Mouse (Mus musculus) forelimb bud, embryonic 11.5 days (tissue): Measurements from ENCODE around the gene Rabgef1.
A peak's percentile ranks its signal among the peaks of the same experiment; 100 is the strongest.

Experiments used
- DNase-seq: peaks from one replicate; pipeline ENCODE4 v3.0.0-alpha.2; 2012; ENCODE audit warnings: low read depth, low spot score

Gene Rabgef1

GRCm38 (mm10) chr5:130171423-130171954 is at the start of gene Rabgef1:
Gene Rabgef1 (plus strand): TSS chr5:130171798.
- peak; percentile 86 for DNase-seq

DNA sequence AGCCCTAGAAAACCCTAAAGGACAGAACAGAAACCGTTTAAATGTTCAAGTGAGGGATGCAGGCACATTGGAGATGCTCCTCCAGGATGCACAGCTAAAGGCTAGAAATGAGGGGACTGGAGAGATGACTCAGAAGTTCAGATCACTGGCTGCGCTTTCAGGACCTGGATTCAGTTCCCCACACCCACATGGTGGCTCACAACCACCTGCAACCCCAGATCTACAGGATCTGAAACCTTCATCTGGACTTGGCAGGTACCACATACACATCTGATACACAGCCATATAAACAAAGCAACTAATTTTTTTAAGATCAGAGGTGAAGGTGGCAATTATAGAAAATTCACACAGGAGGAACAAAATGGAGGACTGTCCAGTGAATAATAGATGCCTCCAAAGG is 49.2 kb upstream of the Rabgef1 start:
- no peak for DNase-seq

DNA sequence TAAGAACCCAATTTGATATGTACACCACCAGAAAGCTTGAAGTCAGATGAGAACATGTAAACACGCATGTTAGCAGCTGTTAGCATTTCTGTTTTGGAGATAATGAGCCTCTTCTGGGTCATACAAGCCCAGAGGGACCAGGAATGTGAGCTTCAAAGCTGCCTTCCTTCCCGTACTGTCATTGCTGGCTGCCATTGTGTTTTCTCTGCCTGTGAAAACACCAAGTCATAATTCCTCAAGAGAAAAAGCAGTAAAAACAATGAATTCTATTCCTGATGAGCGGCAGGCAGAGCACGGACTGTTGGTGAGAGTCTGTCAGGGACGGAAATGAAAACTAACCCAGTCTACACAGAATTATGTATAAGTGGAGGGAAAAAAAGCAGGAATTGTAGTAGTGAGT is 47.3 kb upstream of the Rabgef1 start:
- no peak for DNase-seq

GRCm38 (mm10) chr5:130128686-130129523 is 42.7 kb upstream of the Rabgef1 start:
- no peak for DNase-seq

DNA sequence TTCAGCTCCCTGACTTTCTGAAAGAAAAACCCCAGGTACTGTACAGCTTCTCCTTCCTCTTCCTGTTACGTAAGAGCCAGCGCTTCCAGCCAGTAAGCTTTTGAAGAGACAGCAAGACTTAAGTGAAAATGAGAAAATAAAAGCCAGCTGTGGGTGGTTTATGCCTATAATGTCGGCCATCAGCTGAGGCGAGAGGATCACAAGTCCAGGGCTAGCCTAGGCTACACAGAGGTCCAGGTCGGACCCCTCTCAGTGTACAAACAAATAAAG is 42.1 kb upstream of the Rabgef1 start:
- DNase-seq, result no peak

- DNase-seq, result no peak
Measured at GRCm38 (mm10) chr5:130136597-130136996, 35.0 kb upstream of the Rabgef1 start.

DNA sequence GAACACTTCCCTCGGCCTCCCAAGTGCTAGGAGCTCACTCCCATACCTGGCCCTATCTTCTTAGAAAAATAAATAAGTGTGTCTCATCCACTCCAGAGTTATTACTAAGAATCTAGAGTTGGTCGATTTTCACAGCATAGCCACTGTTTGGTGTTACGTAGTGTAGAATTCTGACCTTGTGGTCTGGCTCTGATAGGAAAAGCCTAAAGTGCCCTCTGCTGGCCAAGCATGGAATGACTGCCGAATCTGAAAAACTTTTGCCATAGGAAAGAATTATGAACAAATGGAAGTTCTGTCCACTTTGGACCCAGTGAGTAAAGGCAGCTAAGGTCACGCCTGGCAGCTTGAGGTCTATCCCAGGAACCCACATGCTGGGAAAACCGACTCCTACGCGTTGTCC is 32.2 kb upstream of the Rabgef1 start:
- DNase-seq, result peak; percentile 75

- no peak for DNase-seq
Measured at GRCm38 (mm10) chr5:130141138-130141537, 30.5 kb upstream of the Rabgef1 start.

DNA sequence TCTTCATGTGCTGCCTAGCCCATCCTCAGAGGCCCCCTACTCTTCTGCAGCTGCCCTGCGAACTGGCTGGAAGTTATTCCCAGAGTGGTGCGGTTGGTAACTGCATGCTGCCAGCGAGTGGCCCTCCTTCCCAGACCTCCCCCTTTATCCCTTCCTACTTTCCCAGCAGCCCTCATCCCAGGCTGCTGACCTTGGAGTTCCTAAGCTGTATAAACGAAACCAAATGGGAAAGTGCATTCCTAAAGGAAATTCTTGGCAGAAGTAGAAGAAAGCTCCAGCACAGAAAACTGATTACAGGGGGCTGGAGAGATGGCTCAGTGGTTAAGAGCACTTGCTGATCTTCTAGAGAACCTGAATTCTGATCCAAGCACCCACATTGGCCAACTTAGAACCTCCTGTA is 29.6 kb upstream of the Rabgef1 start:
- DNase-seq, result peak; percentile 16

DNA sequence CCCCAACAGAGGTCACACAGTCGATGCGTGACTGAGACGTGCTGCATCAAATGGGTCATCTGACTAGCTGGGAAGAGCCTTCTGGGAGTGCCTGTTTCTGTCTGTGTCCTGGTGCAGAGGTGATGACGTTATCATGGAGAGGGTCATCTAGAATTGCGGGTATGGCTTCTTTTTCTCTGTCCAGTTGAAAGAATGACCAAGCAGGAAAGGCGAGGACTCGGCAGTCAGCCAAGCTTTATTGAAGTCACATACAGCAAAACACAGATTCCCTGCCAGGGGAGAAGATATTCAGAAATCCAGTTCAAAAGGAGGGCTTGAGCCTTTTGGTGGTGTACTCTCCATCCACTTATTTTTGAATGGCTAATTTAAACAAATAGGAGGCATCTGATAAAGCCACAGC is 28.5 kb upstream of the Rabgef1 start:
- DNase-seq, result no peak

- DNase-seq, result peak; percentile 61
Measured at GRCm38 (mm10) chr5:130143977-130144333, 27.6 kb upstream of the Rabgef1 start.

GRCm38 (mm10) chr5:130144334-130145312 is 27.0 kb upstream of the Rabgef1 start, which contains the start of gene Kctd7:
Gene Kctd7 (plus strand): TSS chr5:130144861.
- DNase-seq, result peak; percentile 98

DNA sequence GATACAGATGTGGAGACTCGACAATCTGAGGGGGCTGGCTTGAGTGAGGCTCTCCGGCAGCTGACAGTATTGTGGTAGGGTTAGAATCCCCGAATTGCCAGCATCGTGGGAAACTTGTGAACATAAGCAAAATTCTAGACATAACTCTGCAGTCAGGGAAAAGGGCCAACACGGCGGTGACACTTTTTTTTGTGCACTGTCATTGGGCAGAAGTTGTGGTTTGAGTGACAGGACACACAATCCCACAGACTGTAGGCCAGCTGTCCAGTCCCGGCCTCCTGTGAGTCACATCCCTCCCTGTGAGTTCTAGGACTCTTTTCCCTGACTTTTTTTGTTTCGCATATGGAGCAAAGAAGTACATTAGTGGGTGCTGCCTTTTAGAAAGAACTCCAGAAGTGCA is 25.6 kb upstream of the Rabgef1 start:
- DNase-seq, result no peak

DNA sequence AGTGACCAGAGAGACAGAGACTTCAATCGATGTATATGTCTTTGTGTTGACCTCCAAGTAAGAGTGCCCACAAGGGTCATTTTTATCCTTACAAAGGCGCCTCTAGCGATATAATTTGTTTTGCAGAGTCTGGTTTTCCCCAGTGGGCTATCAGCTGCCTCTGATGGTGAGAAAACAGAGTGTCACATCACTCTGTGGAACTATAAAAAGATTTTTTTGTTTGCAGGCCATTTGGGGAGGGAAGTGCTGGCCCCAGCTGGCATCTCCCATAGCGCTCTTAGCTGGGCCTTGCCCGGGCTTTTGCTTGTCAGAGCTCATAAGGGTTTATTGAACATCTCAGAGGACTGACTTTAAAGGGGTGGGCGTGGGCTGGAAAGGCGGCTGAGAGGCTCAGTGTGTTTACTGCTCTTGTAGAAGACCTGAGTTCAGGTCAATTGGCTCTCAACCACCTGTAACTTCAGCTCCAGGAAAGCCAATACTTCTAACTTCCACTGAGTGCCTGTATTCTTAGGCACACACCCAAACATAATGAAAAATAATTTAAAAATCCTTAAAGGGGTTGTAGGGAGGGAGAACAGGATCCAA is 21.8 kb upstream of the Rabgef1 start:
- no peak for DNase-seq

- no peak for DNase-seq
Measured at GRCm38 (mm10) chr5:130154286-130154685, 17.3 kb upstream of the Rabgef1 start.

DNA sequence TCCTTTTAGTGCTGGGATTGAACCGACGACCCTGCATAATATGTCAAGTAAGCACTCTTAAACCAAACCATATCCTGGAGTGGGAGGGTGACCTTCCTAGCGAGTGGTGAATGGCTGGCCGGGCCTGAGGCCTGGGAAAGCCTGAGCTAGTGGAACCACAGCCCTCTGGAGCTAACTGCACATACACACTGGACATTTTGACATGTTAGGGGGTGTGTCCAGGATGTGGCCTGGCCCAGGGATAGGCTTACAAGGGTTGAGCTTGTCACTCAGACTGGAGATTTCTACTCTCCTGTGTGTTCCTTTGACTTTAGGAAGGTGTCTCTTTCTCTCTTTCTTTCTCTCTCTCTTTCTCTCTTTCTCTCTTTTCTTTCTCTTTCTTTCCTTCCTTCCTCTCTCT is 13.1 kb upstream of the Rabgef1 start:
- no peak for DNase-seq

DNA sequence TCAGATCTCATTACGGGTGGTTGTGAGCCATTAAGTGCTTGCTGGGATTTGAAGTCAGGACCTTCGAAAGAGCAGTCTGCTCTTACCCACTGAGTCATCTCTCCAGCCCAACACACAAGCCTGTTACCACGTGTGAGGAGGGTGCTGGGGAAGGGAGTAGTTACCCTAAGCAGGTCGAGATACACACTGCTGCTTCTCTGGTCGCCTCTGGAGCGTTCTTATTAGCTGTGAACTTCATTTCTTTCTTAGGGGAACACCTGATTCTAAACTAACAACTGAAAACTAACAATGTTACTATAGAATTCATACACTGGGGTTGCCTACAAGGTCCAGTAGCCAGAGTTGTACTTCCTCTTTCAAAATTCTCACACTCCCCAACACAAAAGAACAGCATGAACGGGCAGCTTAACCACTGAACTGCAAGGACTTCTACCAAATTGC is 11.8 kb upstream of the Rabgef1 start:
- DNase-seq, result no peak

DNA sequence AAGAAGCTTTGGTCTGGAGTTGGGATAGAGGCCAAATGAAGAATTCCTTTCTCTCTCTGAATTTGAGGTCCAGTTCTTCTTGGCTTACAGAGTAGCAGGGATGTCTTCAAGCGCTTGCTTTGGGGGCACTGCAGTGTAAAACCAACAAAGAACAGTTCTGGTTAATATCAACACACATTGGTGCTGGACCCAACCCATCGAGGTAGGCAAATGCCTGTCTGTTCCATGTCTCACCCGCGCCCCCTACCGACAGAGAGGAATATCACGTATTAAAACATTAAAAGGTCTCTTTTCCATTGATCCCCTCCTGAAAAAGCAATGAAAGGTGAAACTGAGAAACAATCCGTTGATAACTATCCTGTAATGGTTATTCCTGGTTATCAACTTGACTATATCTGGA is 7.9 kb upstream of the Rabgef1 start:
- DNase-seq, result peak; percentile 62

DNA sequence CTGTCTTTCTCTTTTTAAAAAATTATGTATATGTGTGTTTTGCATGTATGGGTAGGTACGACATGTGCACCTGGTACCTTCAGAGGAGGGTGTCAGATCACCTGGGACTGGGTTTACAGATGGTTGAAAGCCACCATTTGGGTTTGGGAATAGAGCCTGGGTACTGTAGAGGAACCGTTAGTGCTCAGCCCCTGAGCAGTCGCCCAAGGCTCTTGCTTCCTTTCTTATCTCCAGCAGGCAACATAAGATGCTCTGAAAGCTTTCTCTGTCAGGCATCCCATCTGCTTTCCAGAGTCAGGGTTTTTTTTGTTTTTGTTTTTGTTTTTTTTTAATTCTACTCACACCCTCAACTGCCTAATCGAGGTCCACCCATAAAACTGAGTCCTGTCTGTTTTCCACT is 6.4 kb upstream of the Rabgef1 start:
- no peak for DNase-seq

GRCm38 (mm10) chr5:130169109-130169508 is 2.5 kb upstream of the Rabgef1 start:
- no peak for DNase-seq

DNA sequence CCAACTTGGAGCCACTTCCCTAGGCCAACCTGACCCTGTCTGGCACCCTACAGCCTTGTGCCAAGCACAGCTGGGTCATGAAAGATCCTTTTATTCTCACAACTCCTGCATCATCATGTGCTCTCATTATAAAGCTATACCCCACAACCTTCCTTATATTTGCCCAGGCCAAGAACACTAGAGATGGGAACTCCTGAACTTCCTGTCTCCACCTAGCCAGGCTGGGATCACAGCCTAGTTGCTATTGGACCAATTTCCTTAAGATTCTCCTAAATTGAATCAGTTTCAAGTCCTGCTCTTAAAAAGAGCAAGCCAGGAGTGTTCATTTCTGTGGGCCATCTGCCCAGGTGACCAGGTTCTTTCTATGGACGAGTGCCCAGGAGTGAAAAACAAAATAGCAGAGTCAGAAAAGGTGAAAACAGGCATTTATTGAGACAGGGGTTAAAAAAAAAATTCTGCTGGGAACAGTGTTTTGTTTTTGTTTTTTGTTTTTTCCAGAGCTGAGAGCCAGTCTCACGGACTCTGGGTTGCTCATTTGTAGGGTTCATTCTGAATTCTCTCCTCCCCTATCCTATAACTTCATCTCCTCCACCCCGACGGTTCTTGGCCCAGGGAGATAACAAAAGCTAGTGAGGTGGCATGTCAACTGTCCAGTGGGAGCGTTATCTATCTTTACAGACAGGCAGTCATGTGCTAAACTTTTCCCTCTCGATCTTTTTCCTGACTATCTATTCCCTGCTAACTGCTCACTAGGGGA is 754 bp upstream of the Rabgef1 start:
- DNase-seq, result no peak
